Mouse (Mus musculus): ENCODE results near the gene Usp3. TPM values are rescaled to one million over a fixed set of nuclear protein-coding genes. Genes with fewer than 3 reads are reported as not detected.

Usp3 gene
- polyA plus RNA-seq, 1 experiment from 2014 or later = 99.8 TPM

- no peak overlapping the region for H3K4me3 ChIP-seq (ENCODE audit: low read depth, low read length)
- ATAC-seq (replicated peaks; ENCODE audit: low FRiP score) (no peak), DNase-seq (ENCODE audit: low spot score) (no peak)
- no peak overlapping the region for H3K9ac ChIP-seq (ENCODE audit: low read length)
- no peaks in the 10 kb centered on the region for H3K9me3 ChIP-seq (ENCODE audit: control insufficient read depth, low read length)
- no peaks in the 10 kb centered on the region for H3K36me3 ChIP-seq (ENCODE audit: control insufficient read depth, insufficient read depth, low read length)
- 90% methylated on average over 1 of the region's 1 CpGs for WGBS
- H3K27me3 ChIP-seq (ENCODE audit: control insufficient read depth, insufficient read depth, low read length) = no peaks in the 10 kb centered on the region
- no peak overlapping the region for H3K27ac ChIP-seq (ENCODE audit: low read depth, low read length)
- H3K4me1 ChIP-seq (replicated peaks; ENCODE audit: control insufficient read depth, insufficient read depth, low read length) = peaks cover 8% of the 10 kb centered on the region
- no peak overlapping the region for H3K4me2 ChIP-seq (ENCODE audit: low read depth, low read length, severe bottlenecking)
Measured at GRCm38 (mm10) chr9:66587016-66587415, 5.9 kb downstream of the Usp3 start.

GRCm38 (mm10) chr9:66586533-66586932 lies 6.4 kb downstream of the Usp3 start:
- ATAC-seq (replicated peaks; ENCODE audit: low FRiP score) (no peak), DNase-seq (ENCODE audit: low spot score) (no peak)
- WGBS = 73% methylated on average over 1 of the region's 1 CpGs
- H3K4me3 ChIP-seq (ENCODE audit: low read depth, low read length) = no peak overlapping the region
- no peak overlapping the region for H3K27ac ChIP-seq (ENCODE audit: low read depth, low read length)
- no peak overlapping the region for H3K4me2 ChIP-seq (ENCODE audit: low read depth, low read length, severe bottlenecking)
- peaks cover 8% of the 10 kb centered on the region for H3K4me1 ChIP-seq (replicated peaks; ENCODE audit: control insufficient read depth, insufficient read depth, low read length)
- no peak overlapping the region for H3K9ac ChIP-seq (ENCODE audit: low read length)
- H3K36me3 ChIP-seq (ENCODE audit: control insufficient read depth, insufficient read depth, low read length) = no peaks in the 10 kb centered on the region
- H3K27me3 ChIP-seq (ENCODE audit: control insufficient read depth, insufficient read depth, low read length) = no peaks in the 10 kb centered on the region
- H3K9me3 ChIP-seq (ENCODE audit: control insufficient read depth, low read length) = no peaks in the 10 kb centered on the region

- Histone ChIP-seq H3K4me2 (ENCODE audit: low read depth, low read length, severe bottlenecking) (no peak overlapping the region), H3K9ac (ENCODE audit: low read length) (no peak overlapping the region), H3K4me3 (ENCODE audit: low read depth, low read length) (no peak overlapping the region), H3K27me3 (ENCODE audit: control insufficient read depth, insufficient read depth, low read length) (no peaks in the 10 kb centered on the region), H3K4me1 (replicated peaks; ENCODE audit: control insufficient read depth, insufficient read depth, low read length) (peaks cover 2% of the 10 kb centered on the region; the same call in 1 of the 2 replicates), H3K27ac (ENCODE audit: low read depth, low read length) (no peak overlapping the region), H3K36me3 (ENCODE audit: control insufficient read depth, insufficient read depth, low read length) (no peaks in the 10 kb centered on the region), H3K9me3 (ENCODE audit: control insufficient read depth, low read length) (no peaks in the 10 kb centered on the region)
- 59% methylated on average over 1 of the region's 1 CpGs for WGBS
- ATAC-seq (replicated peaks; ENCODE audit: low FRiP score) (no peak), DNase-seq (ENCODE audit: low spot score) (no peak)
Measured at GRCm38 (mm10) chr9:66585191-66585590, 7.8 kb downstream of the Usp3 start.

- Histone ChIP-seq H3K27ac (ENCODE audit: low read depth, low read length) (no peak overlapping the region), H3K4me3 (ENCODE audit: low read depth, low read length) (no peak overlapping the region), H3K27me3 (ENCODE audit: control insufficient read depth, insufficient read depth, low read length) (no peaks in the 10 kb centered on the region), H3K36me3 (ENCODE audit: control insufficient read depth, insufficient read depth, low read length) (no peaks in the 10 kb centered on the region), H3K9me3 (ENCODE audit: control insufficient read depth, low read length) (no peaks in the 10 kb centered on the region), H3K4me1 (replicated peaks; ENCODE audit: control insufficient read depth, insufficient read depth, low read length) (no peaks in the 10 kb centered on the region), H3K9ac (ENCODE audit: low read length) (no peak overlapping the region), H3K4me2 (ENCODE audit: low read depth, low read length, severe bottlenecking) (no peak overlapping the region)
- DNase-seq (ENCODE audit: low spot score) (no peak), ATAC-seq (replicated peaks; ENCODE audit: low FRiP score) (no peak)
Measured at GRCm38 (mm10) chr9:66584176-66584575, 8.8 kb downstream of the Usp3 start.

- H3K36me3 ChIP-seq (ENCODE audit: control insufficient read depth, insufficient read depth, low read length) = no peaks in the 10 kb centered on the region
- no peaks in the 10 kb centered on the region for H3K4me1 ChIP-seq (replicated peaks; ENCODE audit: control insufficient read depth, insufficient read depth, low read length)
- no peaks in the 10 kb centered on the region for H3K27me3 ChIP-seq (ENCODE audit: control insufficient read depth, insufficient read depth, low read length)
- H3K27ac ChIP-seq (ENCODE audit: low read depth, low read length) = no peak overlapping the region
- DNase-seq (ENCODE audit: low spot score) (no peak), ATAC-seq (replicated peaks; ENCODE audit: low FRiP score) (no peak)
- H3K4me2 ChIP-seq (ENCODE audit: low read depth, low read length, severe bottlenecking) = no peak overlapping the region
- no peak overlapping the region for H3K9ac ChIP-seq (ENCODE audit: low read length)
- 90% methylated on average over 1 of the region's 1 CpGs for WGBS
- no peaks in the 10 kb centered on the region for H3K9me3 ChIP-seq (ENCODE audit: control insufficient read depth, low read length)
- no peak overlapping the region for H3K4me3 ChIP-seq (ENCODE audit: low read depth, low read length)
Measured at GRCm38 (mm10) chr9:66583244-66583643, 9.7 kb downstream of the Usp3 start.

GRCm38 (mm10) chr9:66581694-66582093 lies 11.2 kb downstream of the Usp3 start:
- no peak for ATAC-seq (replicated peaks; ENCODE audit: low FRiP score)
- H3K9me3 ChIP-seq (ENCODE audit: control insufficient read depth, low read length) = no peaks in the 10 kb centered on the region
- no peaks in the 10 kb centered on the region for H3K36me3 ChIP-seq (ENCODE audit: control insufficient read depth, insufficient read depth, low read length)
- no peaks in the 10 kb centered on the region for H3K27me3 ChIP-seq (ENCODE audit: control insufficient read depth, insufficient read depth, low read length)
- no peak overlapping the region for H3K27ac ChIP-seq (ENCODE audit: low read depth, low read length)
- H3K9ac ChIP-seq (ENCODE audit: low read length) = no peak overlapping the region
- WGBS = 88% methylated on average over 3 of the region's 3 CpGs
- no peak overlapping the region for H3K4me2 ChIP-seq (ENCODE audit: low read depth, low read length, severe bottlenecking)
- no peak overlapping the region for H3K4me3 ChIP-seq (ENCODE audit: low read depth, low read length)
- H3K4me1 ChIP-seq (replicated peaks; ENCODE audit: control insufficient read depth, insufficient read depth, low read length) = no peaks in the 10 kb centered on the region
- no peak for DNase-seq (ENCODE audit: low spot score)

GRCm38 (mm10) chr9:66580722-66581121 lies 12.2 kb downstream of the Usp3 start:
- Histone ChIP-seq H3K9ac (ENCODE audit: low read length) (no peak overlapping the region), H3K27me3 (ENCODE audit: control insufficient read depth, insufficient read depth, low read length) (no peaks in the 10 kb centered on the region), H3K4me3 (ENCODE audit: low read depth, low read length) (no peak overlapping the region), H3K9me3 (ENCODE audit: control insufficient read depth, low read length) (no peaks in the 10 kb centered on the region), H3K27ac (ENCODE audit: low read depth, low read length) (no peak overlapping the region), H3K36me3 (ENCODE audit: control insufficient read depth, insufficient read depth, low read length) (no peaks in the 10 kb centered on the region), H3K4me2 (ENCODE audit: low read depth, low read length, severe bottlenecking) (no peak overlapping the region), H3K4me1 (replicated peaks; ENCODE audit: control insufficient read depth, insufficient read depth, low read length) (no peaks in the 10 kb centered on the region)
- 88% methylated on average over 1 of the region's 1 CpGs for WGBS
- ATAC-seq (replicated peaks; ENCODE audit: low FRiP score) = no peak
- no peak for DNase-seq (ENCODE audit: low spot score)

GRCm38 (mm10) chr9:66575878-66576238 lies 17.1 kb downstream of the Usp3 start:
- WGBS = 91% methylated on average over 1 of the region's 1 CpGs
- H3K4me3 ChIP-seq (ENCODE audit: low read depth, low read length) = no peak overlapping the region
- no peak overlapping the region for H3K27ac ChIP-seq (ENCODE audit: low read depth, low read length)
- no peaks in the 10 kb centered on the region for H3K27me3 ChIP-seq (ENCODE audit: control insufficient read depth, insufficient read depth, low read length)
- H3K36me3 ChIP-seq (ENCODE audit: control insufficient read depth, insufficient read depth, low read length) = no peaks in the 10 kb centered on the region
- no peak overlapping the region for H3K4me2 ChIP-seq (ENCODE audit: low read depth, low read length, severe bottlenecking)
- ATAC-seq (replicated peaks; ENCODE audit: low FRiP score) (no peak), DNase-seq (ENCODE audit: low spot score) (no peak)
- no peak overlapping the region for H3K9ac ChIP-seq (ENCODE audit: low read length)
- H3K4me1 ChIP-seq (replicated peaks; ENCODE audit: control insufficient read depth, insufficient read depth, low read length) = no peaks in the 10 kb centered on the region
- no peaks in the 10 kb centered on the region for H3K9me3 ChIP-seq (ENCODE audit: control insufficient read depth, low read length)

- Histone ChIP-seq H3K4me1 (replicated peaks; ENCODE audit: control insufficient read depth, insufficient read depth, low read length) (no peaks in the 10 kb centered on the region), H3K9me3 (ENCODE audit: control insufficient read depth, low read length) (no peaks in the 10 kb centered on the region), H3K9ac (ENCODE audit: low read length) (no peak overlapping the region), H3K4me2 (ENCODE audit: low read depth, low read length, severe bottlenecking) (no peak overlapping the region), H3K27ac (ENCODE audit: low read depth, low read length) (no peak overlapping the region), H3K27me3 (ENCODE audit: control insufficient read depth, insufficient read depth, low read length) (no peaks in the 10 kb centered on the region), H3K4me3 (ENCODE audit: low read depth, low read length) (no peak overlapping the region), H3K36me3 (ENCODE audit: control insufficient read depth, insufficient read depth, low read length) (no peaks in the 10 kb centered on the region)
- no peak for DNase-seq (ENCODE audit: low spot score)
- no peak for ATAC-seq (replicated peaks; ENCODE audit: low FRiP score)
- WGBS = 93% methylated on average over 1 of the region's 1 CpGs
Measured at GRCm38 (mm10) chr9:66575041-66575877, 17.7 kb downstream of the Usp3 start.
